Mouse (Mus musculus): ENCODE results near the gene Bach2. TPM values are rescaled to one million over a fixed set of nuclear protein-coding genes. Genes with fewer than 3 reads are reported as not detected.

Gene Bach2
- polyA plus RNA-seq, 1 experiment from 2014 or later = 19.1 TPM

DNA sequence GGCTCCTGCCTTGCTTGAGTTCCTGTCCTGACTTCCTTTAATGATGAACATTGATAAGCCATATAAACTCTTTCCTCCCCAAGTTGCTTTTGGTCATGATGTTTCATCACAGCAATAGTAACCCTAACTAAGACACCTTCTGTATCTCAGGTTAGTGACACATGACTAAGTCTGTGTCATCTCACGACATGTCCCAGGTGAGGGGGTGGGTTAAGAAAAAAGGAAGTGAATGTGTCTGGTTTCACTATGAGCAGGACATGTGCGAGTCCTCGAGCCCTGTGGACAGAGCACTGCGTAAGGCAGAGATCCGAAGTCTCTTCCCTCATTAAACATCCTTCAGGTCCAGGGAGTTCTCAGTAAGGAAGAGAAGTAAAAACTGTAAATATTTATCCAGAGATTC, 162.9 kb downstream of the Bach2 start:
- H3K4me1 ChIP-seq (ENCODE audit: control insufficient read depth, insufficient read depth, low read depth, low read length) = peaks cover 4% of the 10 kb centered on the region; the same call in 1 of the 2 replicates
- 93% methylated on average over 5 of the region's 5 CpGs for WGBS
- no peaks in the 10 kb centered on the region for H3K9me3 ChIP-seq (ENCODE audit: control insufficient read depth, low read length)
- H3K36me3 ChIP-seq (ENCODE audit: control insufficient read depth, insufficient read depth, low read length) = no peaks in the 10 kb centered on the region
- H3K4me3 ChIP-seq (ENCODE audit: low read length) = no peak overlapping the region
- no peak overlapping the region for H3K4me2 ChIP-seq (ENCODE audit: low read length)
- H3K27ac ChIP-seq (ENCODE audit: low read depth, low read length) = no peak overlapping the region
- no peak overlapping the region for H3K9ac ChIP-seq (ENCODE audit: low read depth, low read length)
- no peak for ATAC-seq
- H3K27me3 ChIP-seq (replicated peaks; ENCODE audit: control insufficient read depth, insufficient read depth, low read length) = no peaks in the 10 kb centered on the region

DNA sequence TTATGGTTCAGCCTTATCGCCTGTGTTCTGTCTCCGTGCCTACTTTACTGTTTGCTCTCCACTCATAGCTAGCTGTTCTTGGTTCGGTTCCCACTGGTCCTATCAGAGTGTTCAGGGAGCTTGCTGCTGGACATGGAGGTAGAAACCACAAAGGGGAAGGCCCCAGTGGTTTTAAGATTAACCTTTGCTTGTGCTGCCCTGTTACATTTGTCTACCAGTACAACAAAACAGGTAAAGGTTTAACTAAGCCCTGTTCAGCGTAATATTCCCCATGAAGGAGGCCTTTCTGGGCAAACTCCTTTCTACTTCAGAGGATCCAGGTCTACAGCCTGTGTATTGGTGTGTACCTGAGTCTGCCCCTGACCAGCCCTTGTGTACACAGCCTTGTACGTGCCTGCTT, 164.9 kb downstream of the Bach2 start:
- no peak overlapping the region for H3K4me2 ChIP-seq (ENCODE audit: low read length)
- H3K4me3 ChIP-seq (ENCODE audit: low read length) = no peak overlapping the region
- no peak for ATAC-seq
- no peak overlapping the region for H3K9ac ChIP-seq (ENCODE audit: low read depth, low read length)
- 89% methylated on average over 5 of the region's 5 CpGs for WGBS
- no peaks in the 10 kb centered on the region for H3K9me3 ChIP-seq (ENCODE audit: control insufficient read depth, low read length)
- no peaks in the 10 kb centered on the region for H3K27me3 ChIP-seq (replicated peaks; ENCODE audit: control insufficient read depth, insufficient read depth, low read length)
- no peaks in the 10 kb centered on the region for H3K36me3 ChIP-seq (ENCODE audit: control insufficient read depth, insufficient read depth, low read length)
- H3K4me1 ChIP-seq (ENCODE audit: control insufficient read depth, insufficient read depth, low read depth, low read length) = peaks cover 4% of the 10 kb centered on the region; the same call in 1 of the 2 replicates
- no peak overlapping the region for H3K27ac ChIP-seq (ENCODE audit: low read depth, low read length)

DNA sequence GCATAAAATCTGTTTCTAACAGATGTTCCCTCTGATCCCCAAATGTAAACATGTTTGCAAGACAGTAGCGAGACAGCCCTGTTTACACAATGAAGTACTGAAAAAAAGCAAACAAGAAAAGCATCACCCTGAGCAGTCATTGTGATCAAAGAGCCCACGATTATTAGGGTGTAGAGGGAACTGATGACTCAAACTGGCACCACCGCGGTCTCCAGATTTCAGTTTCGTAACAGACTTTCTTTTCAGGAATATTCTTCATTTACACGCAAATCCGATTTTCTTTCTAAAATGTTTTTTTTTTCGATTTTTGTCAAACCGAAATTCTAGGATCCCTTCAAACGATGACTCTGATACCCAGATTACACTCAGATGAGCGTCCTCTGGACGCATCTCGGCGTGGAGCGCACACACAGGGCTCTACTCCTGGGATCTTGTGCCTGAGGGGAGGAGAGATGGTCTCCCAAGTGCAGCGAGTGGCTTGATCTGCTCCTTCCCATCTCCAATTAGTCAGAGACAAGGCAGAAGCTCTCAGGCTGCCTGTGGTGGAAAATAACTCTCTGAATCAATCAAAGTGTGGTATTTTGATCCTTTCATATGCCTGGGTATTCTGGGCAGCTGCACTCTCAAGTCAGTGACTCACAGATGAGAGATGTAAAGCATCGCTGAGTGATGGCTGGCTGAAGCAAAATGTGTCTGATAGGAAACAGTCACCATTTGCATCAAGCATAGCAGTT, 166.7 kb downstream of the Bach2 start:
- Histone ChIP-seq H3K4me2 (ENCODE audit: low read length) (no peak overlapping the region), H3K36me3 (ENCODE audit: control insufficient read depth, insufficient read depth, low read length) (no peaks in the 10 kb centered on the region), H3K27me3 (replicated peaks; ENCODE audit: control insufficient read depth, insufficient read depth, low read length) (no peaks in the 10 kb centered on the region), H3K9me3 (ENCODE audit: control insufficient read depth, low read length) (no peaks in the 10 kb centered on the region), H3K4me1 (ENCODE audit: control insufficient read depth, insufficient read depth, low read depth, low read length) (peaks cover 4% of the 10 kb centered on the region; the same call in 1 of the 2 replicates), H3K27ac (ENCODE audit: low read depth, low read length) (no peak overlapping the region), H3K4me3 (ENCODE audit: low read length) (no peak overlapping the region), H3K9ac (ENCODE audit: low read depth, low read length) (no peak overlapping the region)
- WGBS = 66% methylated on average over 17 of the region's 17 CpGs
- ATAC-seq = no peak

DNA sequence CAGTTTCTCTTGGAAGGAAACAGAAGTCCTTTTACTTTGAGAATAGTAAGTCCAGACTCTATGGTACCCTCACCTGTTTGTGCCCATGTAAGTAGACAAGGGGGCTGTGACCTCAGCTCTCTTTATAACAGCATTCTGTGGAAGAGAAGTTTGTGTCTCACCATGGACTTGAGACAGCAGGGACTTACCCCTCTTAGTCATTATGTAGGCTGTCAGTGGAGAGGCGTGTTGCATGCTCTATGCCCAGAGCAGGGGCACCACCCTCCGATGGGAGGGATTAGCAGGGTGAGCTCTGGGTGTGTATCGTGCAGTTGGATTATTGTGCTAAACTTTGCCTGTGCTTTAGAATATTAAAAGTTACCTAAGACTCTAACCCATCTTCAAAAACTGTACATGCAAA, 167.4 kb downstream of the Bach2 start:
- Histone ChIP-seq H3K4me2 (ENCODE audit: low read length) (no peak overlapping the region), H3K9ac (ENCODE audit: low read depth, low read length) (no peak overlapping the region), H3K4me1 (ENCODE audit: control insufficient read depth, insufficient read depth, low read depth, low read length) (peaks cover 4% of the 10 kb centered on the region; the same call in 1 of the 2 replicates), H3K9me3 (ENCODE audit: control insufficient read depth, low read length) (no peaks in the 10 kb centered on the region), H3K4me3 (ENCODE audit: low read length) (no peak overlapping the region), H3K27me3 (replicated peaks; ENCODE audit: control insufficient read depth, insufficient read depth, low read length) (no peaks in the 10 kb centered on the region), H3K36me3 (ENCODE audit: control insufficient read depth, insufficient read depth, low read length) (no peaks in the 10 kb centered on the region), H3K27ac (ENCODE audit: low read depth, low read length) (no peak overlapping the region)
- no peak for ATAC-seq
- WGBS = 84% methylated on average over 3 of the region's 3 CpGs

DNA sequence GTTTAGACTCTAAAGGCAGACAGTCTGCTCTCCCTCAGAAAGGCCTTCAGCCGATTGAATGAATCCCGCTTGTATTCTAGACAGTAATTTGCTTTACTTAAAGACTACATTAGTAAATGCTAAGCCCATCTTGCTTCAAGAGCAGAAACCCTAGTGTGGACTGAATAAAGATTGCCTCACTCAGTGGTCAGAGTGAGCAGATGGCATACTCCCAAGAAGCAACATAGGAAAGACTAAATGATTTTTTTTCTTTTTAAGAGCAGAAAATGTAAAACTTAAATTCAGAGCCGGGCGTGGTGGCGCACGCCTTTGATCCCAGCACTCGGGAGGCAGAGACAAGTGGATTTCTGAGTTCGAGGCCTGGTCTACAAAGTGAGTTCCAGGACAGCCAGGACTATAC, 169.9 kb downstream of the Bach2 start:
- ATAC-seq = no peak
- no peak overlapping the region for H3K9ac ChIP-seq (ENCODE audit: low read depth, low read length)
- no peaks in the 10 kb centered on the region for H3K36me3 ChIP-seq (ENCODE audit: control insufficient read depth, insufficient read depth, low read length)
- no peaks in the 10 kb centered on the region for H3K27me3 ChIP-seq (replicated peaks; ENCODE audit: control insufficient read depth, insufficient read depth, low read length)
- H3K4me3 ChIP-seq (ENCODE audit: low read length) = no peak overlapping the region
- no peak overlapping the region for H3K27ac ChIP-seq (ENCODE audit: low read depth, low read length)
- H3K4me2 ChIP-seq (ENCODE audit: low read length) = no peak overlapping the region
- H3K4me1 ChIP-seq (ENCODE audit: control insufficient read depth, insufficient read depth, low read depth, low read length) = peaks cover 6% of the 10 kb centered on the region
- H3K9me3 ChIP-seq (ENCODE audit: control insufficient read depth, low read length) = no peaks in the 10 kb centered on the region
- WGBS = 92% methylated on average over 8 of the region's 8 CpGs

DNA sequence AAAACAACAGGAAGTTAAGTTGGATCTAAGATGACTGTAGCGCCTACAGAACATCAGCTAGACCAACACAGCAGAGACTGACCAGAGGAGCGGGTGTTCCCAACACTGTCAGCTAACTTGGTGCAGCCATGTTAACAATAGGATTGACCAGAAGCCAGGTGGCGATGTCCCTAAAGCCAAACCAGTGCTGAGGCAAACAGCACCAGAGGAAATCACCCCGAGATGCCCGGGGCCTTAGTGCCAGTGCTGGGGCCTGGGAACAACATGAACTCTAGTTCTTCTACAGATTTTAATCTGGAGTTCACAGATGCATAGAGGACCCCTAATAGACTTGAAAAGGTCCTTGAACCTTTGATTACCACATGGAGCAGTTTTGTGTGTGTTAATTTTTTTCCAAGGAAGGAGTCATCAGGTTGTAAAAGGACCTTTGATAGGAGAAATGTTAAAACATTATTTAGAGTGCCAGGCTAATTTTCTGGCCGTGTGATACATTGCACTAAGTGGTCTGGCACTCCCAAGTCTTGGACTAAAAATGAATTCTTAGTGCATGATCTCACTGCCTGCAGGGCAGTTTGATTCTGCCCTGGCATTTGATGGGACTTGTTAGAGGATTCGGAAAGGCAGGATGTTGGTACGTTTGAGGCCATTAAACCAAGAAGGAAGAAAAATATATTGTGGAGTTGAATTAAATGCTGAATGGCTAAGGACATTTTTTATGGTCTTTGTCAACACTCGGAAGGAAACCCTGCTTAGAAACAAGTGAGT, 170.7 kb downstream of the Bach2 start:
- 79% methylated on average over 9 of the region's 9 CpGs for WGBS
- Histone ChIP-seq H3K27me3 (replicated peaks; ENCODE audit: control insufficient read depth, insufficient read depth, low read length) (no peaks in the 10 kb centered on the region), H3K9ac (ENCODE audit: low read depth, low read length) (no peak overlapping the region), H3K4me2 (ENCODE audit: low read length) (no peak overlapping the region), H3K27ac (ENCODE audit: low read depth, low read length) (no peak overlapping the region), H3K4me3 (ENCODE audit: low read length) (no peak overlapping the region), H3K9me3 (ENCODE audit: control insufficient read depth, low read length) (no peaks in the 10 kb centered on the region), H3K4me1 (ENCODE audit: control insufficient read depth, insufficient read depth, low read depth, low read length) (peaks cover 6% of the 10 kb centered on the region), H3K36me3 (ENCODE audit: control insufficient read depth, insufficient read depth, low read length) (no peaks in the 10 kb centered on the region)
- no peak for ATAC-seq

DNA sequence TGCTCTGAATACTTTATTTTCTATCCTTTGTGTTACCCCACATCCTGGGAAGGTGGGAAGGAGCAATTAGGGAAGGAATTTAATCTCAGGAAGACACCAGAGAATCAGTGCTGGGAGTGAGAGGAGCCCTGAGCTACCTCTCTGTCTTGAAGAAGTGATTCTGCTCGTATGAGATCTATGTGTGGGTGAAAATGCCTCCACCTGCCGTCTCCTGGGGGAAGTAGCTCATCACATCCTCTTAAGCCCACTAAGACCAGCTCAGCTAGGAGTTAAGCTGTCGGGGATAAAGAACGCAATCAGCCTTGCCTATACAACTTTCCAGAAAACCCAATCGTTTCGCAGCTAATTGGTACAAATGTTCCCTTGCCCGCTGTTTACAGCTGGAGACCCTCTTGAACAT, 174.5 kb downstream of the Bach2 start:
- H3K9ac ChIP-seq (ENCODE audit: low read depth, low read length) = no peak overlapping the region
- no peak for ATAC-seq
- H3K27ac ChIP-seq (ENCODE audit: low read depth, low read length) = no peak overlapping the region
- H3K4me1 ChIP-seq (ENCODE audit: control insufficient read depth, insufficient read depth, low read depth, low read length) = peaks cover 2% of the 10 kb centered on the region
- H3K4me3 ChIP-seq (ENCODE audit: low read length) = no peak overlapping the region
- H3K36me3 ChIP-seq (ENCODE audit: control insufficient read depth, insufficient read depth, low read length) = no peaks in the 10 kb centered on the region
- no peaks in the 10 kb centered on the region for H3K27me3 ChIP-seq (replicated peaks; ENCODE audit: control insufficient read depth, insufficient read depth, low read length)
- H3K4me2 ChIP-seq (ENCODE audit: low read length) = no peak overlapping the region
- no peaks in the 10 kb centered on the region for H3K9me3 ChIP-seq (ENCODE audit: control insufficient read depth, low read length)
- WGBS = 55% methylated on average over 7 of the region's 7 CpGs

DNA sequence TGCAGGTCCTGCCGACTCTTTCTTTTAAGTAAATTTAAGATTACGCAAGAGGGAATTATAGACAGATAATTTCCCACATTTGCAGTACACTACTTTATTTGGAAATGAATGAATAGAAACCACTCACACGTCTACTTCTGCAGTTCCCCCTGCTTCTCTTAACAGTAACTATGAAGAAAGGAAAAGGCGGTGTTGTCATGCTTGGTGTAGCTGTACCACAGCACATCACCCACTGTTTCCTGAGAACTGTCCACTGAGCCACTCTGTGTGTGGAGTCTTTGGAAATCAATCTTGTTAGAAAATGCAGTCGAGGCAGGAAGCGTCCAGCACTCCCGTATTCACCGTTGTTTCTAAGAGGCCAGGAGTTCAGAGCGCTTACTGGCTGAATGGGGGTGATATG, 174.9 kb downstream of the Bach2 start:
- Histone ChIP-seq H3K9me3 (ENCODE audit: control insufficient read depth, low read length) (no peaks in the 10 kb centered on the region), H3K36me3 (ENCODE audit: control insufficient read depth, insufficient read depth, low read length) (no peaks in the 10 kb centered on the region), H3K4me1 (ENCODE audit: control insufficient read depth, insufficient read depth, low read depth, low read length) (peaks cover 2% of the 10 kb centered on the region), H3K4me3 (ENCODE audit: low read length) (no peak overlapping the region), H3K9ac (ENCODE audit: low read depth, low read length) (no peak overlapping the region), H3K27ac (ENCODE audit: low read depth, low read length) (no peak overlapping the region), H3K27me3 (replicated peaks; ENCODE audit: control insufficient read depth, insufficient read depth, low read length) (no peaks in the 10 kb centered on the region), H3K4me2 (ENCODE audit: low read length) (no peak overlapping the region)
- 70% methylated on average over 9 of the region's 9 CpGs for WGBS
- ATAC-seq = no peak

DNA sequence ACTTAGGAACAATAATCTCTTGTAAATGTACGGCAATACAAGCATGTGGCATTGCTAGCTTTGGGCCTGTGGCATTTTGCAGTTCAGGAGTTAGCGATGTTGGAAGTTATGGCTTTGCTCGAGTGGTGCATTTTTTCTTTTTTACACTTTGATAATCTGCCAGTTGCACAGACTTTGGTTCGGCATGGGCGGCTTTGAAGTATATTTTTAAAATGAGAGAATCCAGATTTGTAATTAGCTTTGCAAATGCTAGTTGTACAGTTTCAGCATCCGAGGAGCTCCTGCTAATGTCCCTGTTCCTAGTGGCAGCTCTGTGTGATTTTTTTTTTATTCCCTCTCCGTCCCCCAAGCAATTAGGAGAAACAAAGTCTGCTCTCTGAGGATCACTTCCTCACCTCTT, 176.4 kb downstream of the Bach2 start:
- no peak overlapping the region for H3K4me2 ChIP-seq (ENCODE audit: low read length)
- H3K27me3 ChIP-seq (replicated peaks; ENCODE audit: control insufficient read depth, insufficient read depth, low read length) = no peaks in the 10 kb centered on the region
- no peak for ATAC-seq
- H3K9me3 ChIP-seq (ENCODE audit: control insufficient read depth, low read length) = no peaks in the 10 kb centered on the region
- no peaks in the 10 kb centered on the region for H3K36me3 ChIP-seq (ENCODE audit: control insufficient read depth, insufficient read depth, low read length)
- no peak overlapping the region for H3K4me3 ChIP-seq (ENCODE audit: low read length)
- H3K9ac ChIP-seq (ENCODE audit: low read depth, low read length) = no peak overlapping the region
- no peak overlapping the region for H3K27ac ChIP-seq (ENCODE audit: low read depth, low read length)
- peaks cover 2% of the 10 kb centered on the region for H3K4me1 ChIP-seq (ENCODE audit: control insufficient read depth, insufficient read depth, low read depth, low read length)
- 71% methylated on average over 7 of the region's 7 CpGs for WGBS
